Mouse (Mus musculus): ENCODE measurements around the gene Cdc27.

The Cdc27 gene

GRCm38 (mm10) chr11:104481971-104482370 is 68.4 kb downstream of the Cdc27 start:
- no peak for DNase-seq (ENCODE audit: low spot score in 2 of 2)

- DNase-seq (ENCODE audit: low spot score in 2 of 2): no peak
These were observed 70.9 kb downstream of the Cdc27 start for GRCm38 (mm10) chr11:104479505-104479904.

GRCm38 (mm10) chr11:104469371-104469835 is 81.0 kb downstream of the Cdc27 start:
- peak; percentile 95 to 96 for DNase-seq (ENCODE audit: low spot score in 2 of 2)

- peak; percentile 35 to 36 for DNase-seq (ENCODE audit: low spot score in 2 of 2)
These were observed 81.6 kb downstream of the Cdc27 start, which contains the start of gene Kansl1 for GRCm38 (mm10) chr11:104468751-104469268. Kansl1 (minus strand) TSS chr11:104468861.

GRCm38 (mm10) chr11:104467698-104468097 is 82.7 kb downstream of the Cdc27 start:
- no peak for DNase-seq (ENCODE audit: low spot score in 2 of 2)

- DNase-seq (ENCODE audit: low spot score in 2 of 2): peak in 1 of 2 experiments; percentile 67
These were observed 88.9 kb downstream of the Cdc27 start for GRCm38 (mm10) chr11:104461551-104461950.

- no peak for DNase-seq (ENCODE audit: low spot score in 2 of 2)
These were observed 90.7 kb downstream of the Cdc27 start for GRCm38 (mm10) chr11:104459671-104460070.

- DNase-seq (ENCODE audit: low spot score in 2 of 2): no peak
These were observed 91.9 kb downstream of the Cdc27 start for GRCm38 (mm10) chr11:104458507-104458906.

Measured in right cerebral cortex, postnatal 10 days (tissue).